Mouse (Mus musculus): ENCODE measurements around the gene Hist1h3c.
"Not testable (repeated sequence)": the region's sequence is repeated elsewhere in the genome, so short reads cannot be mapped to it uniquely, and the experiment has no call there.

The Hist1h3c gene

DNA sequence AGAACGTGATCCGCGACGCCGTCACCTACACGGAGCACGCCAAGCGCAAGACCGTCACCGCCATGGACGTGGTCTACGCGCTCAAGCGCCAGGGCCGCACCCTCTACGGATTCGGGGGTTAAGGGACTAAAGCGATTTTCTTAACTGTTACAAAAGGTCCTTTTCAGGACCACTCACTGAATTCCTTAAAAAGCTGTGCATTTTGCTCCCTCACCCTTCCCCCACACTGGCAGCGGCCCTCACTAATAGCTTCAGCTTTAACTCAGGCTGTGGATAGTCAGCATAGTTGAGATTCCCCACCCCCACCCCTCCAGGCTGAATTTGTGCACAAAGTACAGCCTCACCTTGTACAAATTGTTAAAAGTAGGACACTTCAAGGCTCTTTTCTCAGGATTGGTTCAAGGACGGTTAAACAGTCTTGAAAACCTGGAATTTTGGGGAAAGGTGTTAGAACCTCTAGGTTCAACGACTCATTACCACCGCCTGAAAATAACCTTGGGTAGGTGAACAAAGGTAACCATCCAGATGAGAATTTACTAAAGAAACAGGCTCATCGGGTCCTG is 11.9 kb upstream of the Hist1h3c start:
- no peak for DNase-seq (ENCODE audit: low spot score)

DNA sequence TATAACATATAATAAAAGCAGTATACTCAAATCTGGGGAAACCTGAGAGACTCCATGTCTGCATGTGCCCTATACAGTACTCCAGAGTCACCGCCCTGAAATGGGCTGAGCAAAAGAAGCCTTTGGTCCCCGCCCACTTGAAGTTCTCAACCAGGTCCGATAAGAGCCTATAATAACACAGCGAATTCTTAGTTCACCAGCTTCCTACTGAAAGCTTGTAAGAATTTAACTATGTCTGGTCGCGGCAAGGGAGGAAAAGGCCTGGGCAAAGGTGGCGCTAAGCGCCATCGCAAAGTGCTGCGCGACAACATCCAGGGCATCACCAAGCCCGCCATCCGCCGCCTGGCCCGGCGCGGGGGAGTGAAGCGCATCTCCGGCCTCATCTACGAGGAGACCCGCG is 11.4 kb upstream of the Hist1h3c start, which contains the start of gene Hist1h4b:
Hist1h4b (plus strand) TSS at position 224 of the 400 bp plus-strand sequence.
- DNase-seq (ENCODE audit: low spot score) = peak; percentile 80

DNA sequence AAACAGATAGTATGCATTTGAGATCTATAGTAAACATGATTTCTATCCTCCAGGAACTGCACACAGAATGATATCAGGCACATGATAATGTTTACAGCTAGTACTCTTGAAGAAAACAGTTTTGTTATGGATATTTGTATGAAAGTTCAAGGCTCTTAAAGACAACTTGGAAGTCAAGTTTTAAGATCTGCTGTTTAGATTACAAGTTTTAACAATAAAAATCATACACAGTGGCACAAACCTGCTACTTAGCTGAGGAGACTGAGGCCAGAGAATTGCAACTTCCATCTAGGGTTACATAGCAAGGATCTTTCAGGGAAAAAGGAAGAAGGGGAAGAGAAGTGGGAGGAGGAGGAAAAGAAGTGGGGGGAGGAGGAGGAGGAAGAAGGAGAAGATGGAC is 9.6 kb upstream of the Hist1h3c start:
- no peak for DNase-seq (ENCODE audit: low spot score)

DNA sequence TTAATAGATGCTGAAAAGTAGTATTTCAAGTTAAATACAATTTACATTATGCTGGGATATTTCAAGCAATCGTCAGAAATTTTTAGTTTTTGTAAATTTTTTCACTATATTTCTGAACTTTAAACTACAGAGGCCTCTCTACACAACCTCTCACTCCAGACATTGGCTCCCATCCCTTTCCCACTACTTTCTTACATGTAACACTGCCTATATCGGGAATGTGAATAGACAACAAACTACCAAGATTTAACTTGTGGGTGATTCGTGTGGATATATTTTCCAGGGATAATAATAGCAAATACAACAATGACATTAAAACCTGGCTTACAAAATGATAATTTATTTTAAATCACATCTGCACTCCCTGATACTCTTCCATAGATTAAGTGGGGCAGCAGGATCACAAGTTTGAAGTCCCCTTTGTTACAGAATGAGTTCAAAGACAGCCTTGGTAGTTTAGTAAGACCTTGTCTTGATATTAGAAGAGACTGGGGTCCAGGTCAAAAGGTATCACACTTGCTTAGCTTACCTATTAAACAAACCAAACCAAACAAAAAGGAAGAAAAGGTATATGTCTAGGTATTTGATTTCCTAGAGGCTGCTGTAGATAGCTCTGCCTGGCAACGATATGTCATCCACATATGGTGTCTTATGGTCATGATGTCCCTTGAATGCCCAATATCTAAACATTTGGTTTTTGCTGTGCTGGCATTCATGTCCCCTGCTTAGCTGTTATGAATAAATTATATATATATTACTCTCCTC is 8.1 kb upstream of the Hist1h3c start:
- DNase-seq (ENCODE audit: low spot score) = no peak

DNA sequence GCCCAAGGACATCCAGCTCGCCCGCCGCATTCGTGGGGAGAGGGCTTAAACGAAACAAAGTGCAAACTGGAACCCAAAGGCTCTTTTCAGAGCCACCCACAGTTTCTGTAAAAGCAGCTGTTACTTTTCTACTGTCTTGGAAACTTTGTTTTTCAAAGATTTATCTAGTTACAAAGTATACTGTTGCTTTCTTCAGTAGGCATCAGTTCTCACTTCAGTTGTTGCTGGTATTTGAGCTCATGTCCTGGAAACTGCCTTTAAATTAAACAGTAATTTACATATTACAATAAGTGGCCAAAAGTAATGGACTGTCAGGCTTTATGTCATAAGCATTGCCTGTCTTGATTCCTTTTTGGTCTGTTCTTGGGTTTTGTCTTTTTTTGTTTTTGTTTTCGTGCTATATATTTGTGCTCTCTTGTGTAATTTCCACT is 7.4 kb upstream of the Hist1h3c start:
- no peak for DNase-seq (ENCODE audit: low spot score)

DNA sequence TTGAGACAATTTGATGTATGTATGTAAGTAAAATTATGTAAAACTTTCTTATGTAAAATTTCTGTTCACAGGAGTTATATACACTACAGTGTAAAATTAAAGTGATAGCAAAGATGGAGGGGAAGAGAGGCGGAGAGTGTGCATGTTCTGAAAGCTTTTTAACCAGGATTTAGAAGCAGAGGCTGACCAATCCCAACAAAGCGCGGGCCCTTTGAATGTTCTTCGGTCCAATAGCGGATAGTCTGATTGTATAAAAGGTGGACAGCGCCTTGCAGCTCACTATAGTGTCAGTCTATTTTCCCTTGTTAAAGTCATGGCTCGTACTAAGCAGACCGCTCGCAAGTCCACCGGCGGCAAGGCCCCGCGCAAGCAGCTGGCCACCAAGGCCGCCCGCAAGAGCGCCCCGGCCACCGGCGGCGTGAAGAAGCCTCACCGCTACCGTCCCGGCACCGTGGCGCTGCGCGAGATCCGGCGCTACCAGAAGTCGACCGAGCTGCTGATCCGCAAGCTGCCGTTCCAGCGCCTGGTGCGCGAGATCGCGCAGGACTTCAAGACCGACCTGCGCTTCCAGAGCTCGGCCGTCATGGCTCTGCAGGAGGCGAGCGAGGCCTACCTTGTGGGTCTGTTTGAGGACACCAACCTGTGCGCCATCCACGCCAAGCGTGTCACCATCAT is 6.8 kb upstream of the Hist1h3c start, which contains the start of gene Hist1h3b:
Hist1h3b (plus strand) TSS at position 201 of the 675 bp plus-strand sequence.
- peak; percentile 79 for DNase-seq (ENCODE audit: low spot score)

DNA sequence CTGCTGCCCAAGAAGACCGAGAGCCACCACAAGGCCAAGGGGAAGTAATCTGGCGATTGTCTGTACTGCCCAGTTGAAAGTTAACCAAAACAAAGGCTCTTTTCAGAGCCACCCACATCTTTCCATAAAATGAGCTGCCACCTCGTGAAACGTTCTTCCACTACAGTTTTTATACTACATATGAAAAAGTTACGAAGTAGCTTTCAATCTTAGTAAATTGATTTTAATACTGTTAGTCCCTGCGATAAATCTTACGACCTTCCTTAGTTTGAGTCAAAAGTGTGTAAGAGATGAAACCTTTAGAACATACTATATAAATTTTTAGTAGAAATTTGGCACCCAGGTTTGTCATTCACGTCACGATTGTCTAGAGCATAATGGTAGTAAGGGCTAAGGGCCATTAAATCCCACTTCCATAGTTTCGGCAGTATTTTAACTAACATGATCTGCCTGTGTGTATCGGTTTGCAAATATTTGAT is 6.1 kb upstream of the Hist1h3c start:
- no peak for DNase-seq (ENCODE audit: low spot score)

DNA sequence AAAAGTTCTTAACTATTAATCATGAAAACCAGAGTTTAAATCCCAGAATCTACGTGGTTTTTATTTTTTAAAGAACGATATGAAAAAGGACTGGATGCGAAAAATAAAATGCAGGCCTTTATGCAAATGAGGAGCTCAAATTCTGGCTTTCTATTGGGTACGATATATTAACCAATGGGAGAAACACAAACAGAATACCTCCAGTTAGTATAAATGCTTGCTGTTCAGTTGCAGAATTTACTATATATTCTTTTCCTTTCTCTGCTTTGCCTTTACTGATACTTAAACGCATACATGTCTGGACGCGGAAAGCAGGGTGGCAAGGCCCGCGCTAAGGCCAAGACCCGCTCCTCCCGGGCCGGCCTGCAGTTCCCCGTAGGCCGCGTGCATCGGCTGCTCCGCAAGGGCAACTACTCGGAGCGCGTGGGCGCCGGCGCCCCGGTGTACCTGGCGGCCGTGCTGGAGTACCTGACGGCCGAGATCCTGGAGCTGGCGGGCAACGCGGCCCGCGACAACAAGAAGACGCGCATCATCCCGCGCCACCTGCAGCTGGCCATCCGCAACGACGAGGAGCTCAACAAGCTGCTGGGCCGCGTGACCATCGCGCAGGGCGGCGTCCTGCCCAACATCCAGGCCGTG is 5.6 kb upstream of the Hist1h3c start, which contains the start of gene Hist1h2ab:
Hist1h2ab (plus strand) TSS at position 288 of the 639 bp plus-strand sequence.
- DNase-seq (ENCODE audit: low spot score) = not testable (repeated sequence)

DNA sequence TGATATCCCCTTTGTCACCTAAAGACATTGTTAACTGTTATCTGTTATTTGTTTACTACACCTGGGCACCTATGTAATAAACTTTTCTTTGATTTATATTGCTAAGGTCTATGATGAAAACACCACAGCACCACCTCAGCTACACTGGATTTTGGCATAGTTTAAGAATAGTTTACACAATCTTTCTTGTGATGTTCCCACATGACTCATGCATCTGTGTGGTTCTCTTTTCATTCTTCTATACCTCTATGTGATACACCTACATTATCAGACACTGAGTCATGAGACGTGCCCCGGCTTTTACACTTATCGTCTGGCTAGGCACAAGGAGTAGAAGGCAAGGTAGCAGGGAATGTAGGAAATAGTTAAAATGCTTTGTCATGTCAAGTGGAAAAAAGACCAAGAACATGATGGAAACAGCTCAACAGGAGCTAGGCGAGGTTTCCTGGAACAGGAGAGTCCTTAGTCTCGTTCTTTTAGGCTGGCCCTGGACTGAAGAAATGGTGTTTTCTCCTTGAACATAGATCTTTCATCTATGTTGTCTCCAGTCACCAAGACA is 4.2 kb upstream of the Hist1h3c start:
- no peak for DNase-seq (ENCODE audit: low spot score)

DNA sequence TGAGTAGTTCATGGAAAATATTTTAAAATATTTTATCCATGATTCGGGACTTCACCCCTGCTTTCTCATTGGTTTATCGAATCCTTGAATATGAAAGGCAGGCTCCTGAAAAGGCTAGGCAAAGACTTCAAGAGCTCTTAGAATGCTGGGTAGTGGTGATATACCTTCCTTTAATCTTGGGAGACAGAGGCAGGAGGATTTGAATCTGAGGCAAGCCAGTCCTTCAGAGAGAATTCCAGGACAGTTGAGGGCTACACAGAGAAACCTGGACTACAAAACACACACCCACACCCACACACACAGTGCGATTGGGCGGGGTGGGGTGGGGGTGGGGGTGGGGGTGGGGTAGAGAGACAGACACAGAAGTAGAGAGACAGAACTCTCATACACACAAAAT is 2.5 kb upstream of the Hist1h3c start:
- DNase-seq (ENCODE audit: low spot score) = no peak

DNA sequence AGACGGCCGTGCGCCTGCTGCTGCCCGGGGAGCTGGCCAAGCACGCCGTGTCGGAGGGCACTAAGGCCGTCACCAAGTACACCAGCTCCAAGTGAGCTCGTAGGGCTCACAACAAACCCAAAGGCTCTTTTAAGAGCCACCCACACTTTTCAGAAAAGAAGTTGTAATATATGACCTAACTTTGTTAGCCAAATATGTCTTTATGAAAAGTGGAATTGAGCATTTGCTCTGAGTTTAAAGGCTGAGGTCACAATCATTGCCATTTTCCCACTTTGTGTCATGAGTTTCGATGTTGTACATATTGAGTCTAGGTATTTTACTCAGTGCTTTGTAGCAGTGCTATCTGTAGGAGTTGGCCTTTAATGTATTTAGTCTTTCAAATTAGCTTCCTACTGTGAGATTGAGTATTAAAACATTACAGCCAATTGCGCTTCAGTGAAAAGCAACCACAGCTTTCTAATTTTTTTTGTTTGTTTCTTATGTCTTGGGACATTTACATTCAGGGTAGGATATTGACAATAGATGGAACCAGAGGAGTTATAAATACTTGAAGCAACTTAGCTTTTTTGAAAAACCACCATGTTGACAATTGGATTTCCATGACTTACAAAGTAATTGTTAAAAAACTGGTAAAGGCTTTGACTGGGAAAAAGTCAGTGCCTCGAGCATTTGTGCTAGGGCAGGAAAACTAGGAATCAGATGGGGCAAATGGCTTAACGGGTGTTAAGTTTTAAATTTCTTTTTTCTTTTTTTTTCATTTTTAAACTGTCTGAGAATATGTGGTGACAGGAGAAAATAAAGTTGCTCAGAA is 1.9 kb upstream of the Hist1h3c start:
- DNase-seq (ENCODE audit: low spot score) = no peak

DNA sequence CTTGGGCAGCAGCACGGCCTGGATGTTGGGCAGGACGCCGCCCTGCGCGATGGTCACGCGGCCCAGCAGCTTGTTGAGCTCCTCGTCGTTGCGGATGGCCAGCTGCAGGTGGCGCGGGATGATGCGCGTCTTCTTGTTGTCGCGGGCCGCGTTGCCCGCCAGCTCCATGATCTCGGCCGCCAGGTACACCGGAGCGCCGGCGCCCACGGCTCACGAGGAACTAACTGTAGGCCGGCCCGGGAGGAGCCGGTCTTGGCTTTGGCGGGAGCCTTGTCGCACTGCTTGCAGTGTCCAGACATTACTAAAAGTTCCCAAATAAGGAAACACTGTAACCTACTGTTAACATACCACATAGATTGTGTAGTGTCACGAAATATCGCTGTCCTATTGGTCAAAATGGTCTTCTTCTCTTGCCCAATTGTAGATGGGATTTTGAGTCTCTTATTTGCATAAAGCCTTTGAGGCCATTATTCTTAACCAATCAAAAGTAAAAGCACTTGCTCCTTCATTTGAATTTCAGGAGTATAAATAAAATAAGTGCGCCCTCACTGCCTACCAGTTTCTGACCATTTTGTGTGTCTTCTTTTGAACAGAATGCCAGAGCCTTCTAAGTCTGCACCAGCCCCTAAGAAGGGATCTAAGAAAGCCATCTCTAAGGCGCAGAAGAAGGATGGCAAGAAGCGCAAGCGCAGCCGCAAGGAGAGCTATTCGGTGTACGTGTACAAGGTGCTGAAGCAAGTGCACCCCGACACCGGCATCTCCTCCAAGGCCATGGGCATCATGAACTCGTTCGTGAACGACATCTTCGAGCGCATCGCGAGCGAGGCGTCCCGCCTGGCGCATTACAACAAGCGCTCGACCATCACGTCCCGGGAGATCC is 1.0 kb upstream of the Hist1h3c start, which contains the start of gene Hist1h2bb:
Hist1h2bb (plus strand) TSS at position 534 of the 880 bp plus-strand sequence.
- peak; percentile 58 for DNase-seq (ENCODE audit: low spot score)

DNA sequence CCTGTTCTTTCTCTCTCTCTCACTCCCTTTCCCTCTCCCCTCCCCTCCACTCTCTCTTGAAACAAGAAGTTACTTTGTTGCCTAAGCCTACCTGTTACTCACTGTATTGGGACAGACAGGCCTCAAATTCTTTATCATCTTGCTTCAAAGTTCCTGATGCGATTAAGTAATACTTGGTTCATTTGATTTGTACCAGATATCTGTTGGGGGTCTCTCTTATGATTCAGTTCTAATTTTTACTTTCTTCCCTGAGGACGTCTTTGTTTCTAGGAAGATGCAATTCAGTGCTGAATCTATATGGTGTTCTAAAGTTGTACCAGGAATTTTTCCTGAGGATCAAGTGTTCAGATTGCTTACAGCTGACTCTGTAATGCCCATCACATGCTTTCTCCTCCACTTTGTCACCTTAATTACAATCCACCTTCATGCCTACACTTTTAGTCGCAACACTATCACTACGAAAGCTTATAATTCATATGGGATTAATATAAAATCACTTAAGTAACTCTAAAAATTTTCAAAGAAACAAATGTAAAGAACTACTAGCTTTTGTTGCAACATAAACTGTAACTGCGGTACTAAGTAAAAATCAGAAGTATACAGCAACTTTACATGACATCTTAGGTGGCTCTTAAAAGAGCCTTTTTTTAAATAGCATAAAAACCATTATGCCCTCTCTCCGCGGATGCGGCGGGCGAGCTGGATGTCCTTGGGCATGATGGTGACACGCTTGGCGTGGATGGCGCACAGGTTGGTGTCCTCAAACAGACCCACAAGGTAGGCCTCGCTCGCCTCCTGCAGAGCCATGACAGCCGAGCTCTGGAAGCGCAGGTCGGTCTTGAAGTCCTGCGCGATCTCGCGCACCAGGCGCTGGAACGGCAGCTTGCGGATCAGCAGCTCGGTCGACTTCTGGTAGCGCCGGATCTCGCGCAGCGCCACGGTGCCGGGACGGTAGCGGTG is 701 bp downstream of the Hist1h3c start:
- no peak for DNase-seq (ENCODE audit: low spot score)

DNA sequence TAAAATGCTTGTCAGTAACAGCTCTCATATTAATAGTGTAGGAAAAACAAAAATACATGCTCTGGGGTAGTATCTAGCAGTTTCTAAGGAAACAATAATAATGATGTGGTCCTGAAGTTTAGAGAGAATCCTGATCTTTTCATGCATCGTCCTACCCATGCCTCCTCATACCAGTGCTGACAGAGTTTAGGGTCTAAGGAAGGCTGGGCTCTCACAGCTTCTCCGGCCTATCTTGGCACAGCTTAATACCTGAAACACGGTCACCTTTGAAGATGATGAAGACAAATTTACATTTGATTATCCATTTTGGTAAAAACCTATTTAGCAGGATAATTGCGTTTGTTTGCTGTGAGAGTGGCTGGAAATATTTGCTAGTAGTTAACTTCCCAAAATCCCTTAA is 1.4 kb downstream of the Hist1h3c start:
- no peak for DNase-seq (ENCODE audit: low spot score)

DNA sequence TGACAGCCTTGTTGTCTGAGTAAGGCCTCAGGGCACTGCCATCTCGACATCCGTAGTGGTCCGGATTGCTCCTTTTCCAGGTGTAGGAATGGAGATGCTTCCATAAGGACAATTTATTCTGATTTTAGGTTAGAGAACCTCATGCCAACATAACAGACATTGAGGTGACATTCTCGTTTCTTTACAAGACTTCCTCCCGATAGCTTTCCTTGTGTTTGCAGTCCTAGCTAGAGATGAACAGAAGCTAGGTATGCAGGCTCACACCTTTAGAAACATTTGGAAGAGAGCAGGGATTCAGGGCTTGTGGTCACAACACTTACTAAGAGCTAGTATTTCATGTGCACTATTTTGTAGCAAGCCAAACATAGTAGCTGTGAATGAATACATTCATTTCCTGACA is 2.2 kb downstream of the Hist1h3c start:
- DNase-seq (ENCODE audit: low spot score) = no peak

DNA sequence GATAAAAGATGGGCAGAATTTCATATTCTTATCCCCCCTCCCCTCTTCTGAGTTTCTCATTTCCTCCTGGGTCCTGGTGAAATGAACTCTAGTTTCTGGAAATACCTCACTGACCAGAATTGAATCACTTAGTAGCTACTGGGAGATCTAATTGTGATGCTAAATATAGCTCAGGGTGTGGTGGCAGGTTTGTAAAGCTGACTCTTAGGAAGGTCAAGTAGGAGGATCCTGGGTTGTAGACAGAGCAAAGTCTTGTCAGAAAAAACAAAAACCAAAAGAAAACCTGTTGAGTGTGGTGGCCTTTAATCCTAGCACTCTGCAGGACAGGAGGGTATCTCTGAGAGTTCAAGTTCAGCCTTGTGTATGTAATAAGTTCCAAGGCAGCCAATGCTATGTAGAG is 3.4 kb downstream of the Hist1h3c start:
- no peak for DNase-seq (ENCODE audit: low spot score)

DNA sequence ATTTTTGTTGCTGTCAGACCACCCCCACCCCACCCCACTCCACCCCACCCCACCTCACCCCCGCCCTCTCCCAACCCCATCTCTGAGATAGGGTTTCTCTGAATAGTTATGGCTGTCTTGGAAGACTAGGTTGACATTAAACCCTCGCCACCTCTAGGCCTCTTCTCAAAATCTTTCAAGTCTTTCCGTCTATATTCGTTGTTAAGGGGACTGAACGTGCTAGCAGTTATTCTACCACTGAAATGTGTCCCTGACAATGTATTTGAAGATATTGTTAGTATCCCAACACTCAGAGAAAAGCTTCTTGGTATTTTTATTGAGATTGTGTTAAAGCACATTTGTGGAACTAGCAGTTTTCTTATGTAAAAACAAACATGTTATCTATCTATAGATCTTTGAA is 4.5 kb downstream of the Hist1h3c start:
- DNase-seq (ENCODE audit: low spot score) = no peak

DNA sequence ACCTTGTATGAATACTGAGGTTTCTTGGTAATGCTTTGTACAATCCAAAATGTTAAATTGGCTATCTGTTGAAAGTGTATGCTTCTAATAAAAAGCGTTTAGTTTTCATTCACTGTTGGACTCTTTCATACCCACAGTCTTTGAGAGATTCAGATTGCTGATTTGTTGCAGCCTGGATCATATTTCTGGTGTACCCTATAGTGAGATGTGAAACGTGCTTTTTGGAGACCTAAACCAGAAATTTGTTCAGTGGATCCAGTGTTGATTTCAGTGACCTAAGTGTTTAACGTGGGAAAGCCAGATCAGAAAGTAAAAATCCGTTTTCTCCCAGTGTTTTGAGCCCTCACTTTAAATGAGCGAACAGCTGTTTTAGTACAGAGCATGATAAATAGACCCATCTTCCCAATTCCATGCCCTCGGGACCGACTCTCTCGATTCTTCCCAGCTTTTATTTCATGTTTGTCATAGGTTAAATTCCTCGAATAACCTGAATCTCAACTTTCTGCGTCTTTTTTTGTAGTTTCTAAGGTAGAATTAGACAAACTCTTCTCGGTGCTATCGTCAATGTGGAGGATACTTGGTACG is 5.1 kb downstream of the Hist1h3c start:
- no peak for DNase-seq (ENCODE audit: low spot score)

DNA sequence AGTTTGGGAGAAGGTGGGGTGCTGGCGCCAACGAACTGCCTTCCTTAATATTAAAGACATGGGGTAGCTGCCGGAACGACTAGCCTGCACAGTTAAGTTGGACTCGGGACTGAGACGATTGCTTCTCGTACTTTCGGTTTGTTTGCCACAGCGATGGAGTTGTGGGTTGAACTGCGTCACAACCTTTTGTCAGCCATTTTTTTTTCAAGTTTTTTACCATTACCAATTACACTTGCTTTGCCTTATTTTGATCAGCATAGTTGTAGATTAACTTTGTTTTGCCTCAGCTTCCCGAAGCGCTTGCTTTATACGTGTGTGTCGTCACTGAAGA is 5.5 kb downstream of the Hist1h3c start:
- no peak for DNase-seq (ENCODE audit: low spot score)
